Mouse (Mus musculus): ENCODE results near the gene Fxyd4.

DNA sequence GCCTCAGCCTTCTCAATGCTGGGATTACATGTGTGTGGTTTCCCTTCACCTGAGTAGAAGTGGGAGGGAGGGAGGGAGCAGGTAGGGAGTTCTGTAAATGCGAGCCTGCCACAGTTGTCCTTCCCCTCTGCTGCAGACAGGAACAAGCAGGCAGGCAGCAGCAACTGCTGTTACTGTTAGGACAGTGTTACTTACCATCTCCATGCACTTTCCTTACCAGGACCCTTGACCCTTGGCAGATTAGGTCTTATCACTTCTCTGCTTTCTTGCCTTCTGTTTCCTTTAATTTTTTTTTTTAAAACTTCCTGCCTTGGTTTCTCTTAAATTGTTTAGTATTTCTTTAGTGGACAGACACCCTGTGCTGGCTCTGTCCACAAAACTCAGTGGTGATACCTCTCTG lies 49.5 kb downstream of the Fxyd4 start:
- TF ChIP-seq EP300 (IDR thresholded peaks at IDR 0.05; ENCODE audit: insufficient read depth, low read depth, low read length) = no peak
- no peak for TF ChIP-seq CTCF (IDR thresholded peaks at IDR 0.05)
